Mouse (Mus musculus) heart, adult 2 months (tissue): Measurements from ENCODE around the gene Sspo. TPM values are rescaled to one million over a fixed set of nuclear protein-coding genes. Genes with fewer than 3 reads are reported as not detected.

Source experiments
- DNase-seq, 2 experiments: peaks; one replicate each; pipeline ENCODE4 v3.0.0; 2021
- H3K27ac ChIP-seq: fragments of 200-600 bp; 2 replicates; pipeline ENCODE4 v1.8.1; 2022
- H3K27me3 ChIP-seq: fragments of 200-500 bp; 2 replicates; pipeline ENCODE4 v1.6.1; 2012; ENCODE audit warnings: mild to moderate bottlenecking, low read length, inconsistent platforms, mixed read lengths; ENCODE audit not compliant: control insufficient read depth, insufficient read depth
- H3K36me3 ChIP-seq: fragments of 200-500 bp; 2 replicates; pipeline ENCODE4 v1.6.1; 2012; ENCODE audit warnings: low read length, inconsistent platforms; ENCODE audit not compliant: control insufficient read depth, insufficient read depth
- H3K4me1 ChIP-seq: fragments of 200-500 bp; 2 replicates; pipeline ENCODE4 v1.6.1; 2011; ENCODE audit warnings: low read length; ENCODE audit not compliant: control insufficient read depth, insufficient read depth
- H3K4me3 ChIP-seq: fragments of 200-600 bp; 2 replicates; pipeline ENCODE4 v1.8.1; 2022
- H3K79me2 ChIP-seq: fragments of 200-500 bp; replicated peaks from 2 replicates; pipeline ENCODE4 v1.6.1; 2012; ENCODE audit warnings: mild to moderate bottlenecking, inconsistent platforms, low read length, moderate library complexity, mixed read lengths; ENCODE audit not compliant: control insufficient read depth, insufficient read depth
- H3K9ac ChIP-seq: fragments of 200-500 bp; 2 replicates; pipeline ENCODE4 v1.6.1; 2012; ENCODE audit warnings: low read depth, mild to moderate bottlenecking, control low read depth, inconsistent platforms, low read length, mixed read lengths
- CTCF ChIP-seq: fragments of 200-600 bp; IDR thresholded peaks from 2 replicates; pipeline ENCODE4 v1.8.1; 2022; ENCODE audit warnings: antibody characterized with exemption, mild to moderate bottlenecking, moderate library complexity
- EP300 ChIP-seq: fragments of 200-500 bp; IDR thresholded peaks from 2 replicates; pipeline ENCODE4 v1.6.1; 2011; ENCODE audit warnings: low read depth, low read length, control low read depth; ENCODE audit not compliant: insufficient read depth
- POLR2A ChIP-seq: fragments of 200-500 bp; IDR thresholded peaks from 2 replicates; pipeline ENCODE4 v1.6.1; 2011; ENCODE audit warnings: mild to moderate bottlenecking, low read depth, low read length, control low read depth; ENCODE audit not compliant: insufficient read depth
- WGBS: fragments of 180-500 bp; shearing (Covaris S2); methylation state at CpG from one replicate; pipeline ENCODE4 v1.1.7; 2018; 5-methylcytosine and 5-hydroxymethylcytosine counted together
- intact Hi-C: fragments of 180-260 bp; cut with DNase I; formaldehyde crosslinking; loops from one replicate; pipeline ENCODE4 v1.15.1; 2025
- polyA plus RNA-seq: library from polyadenylated mRNA; depleted of rRNA; stranded (reverse); fragments of >200 nt; gene quantifications from 2 replicates; pipeline ENCODE4 v1.2.3, GENCODE M21; 2012
- total RNA-seq, 2 experiments: library from RNA; stranded (reverse); gene quantifications; 2 replicates each; pipeline ENCODE4 v1.2.3; 2021

Gene Sspo
- total and polyA plus RNA-seq, 3 experiments, result 0.18 to 1.7 (median 0.47) TPM

DNA sequence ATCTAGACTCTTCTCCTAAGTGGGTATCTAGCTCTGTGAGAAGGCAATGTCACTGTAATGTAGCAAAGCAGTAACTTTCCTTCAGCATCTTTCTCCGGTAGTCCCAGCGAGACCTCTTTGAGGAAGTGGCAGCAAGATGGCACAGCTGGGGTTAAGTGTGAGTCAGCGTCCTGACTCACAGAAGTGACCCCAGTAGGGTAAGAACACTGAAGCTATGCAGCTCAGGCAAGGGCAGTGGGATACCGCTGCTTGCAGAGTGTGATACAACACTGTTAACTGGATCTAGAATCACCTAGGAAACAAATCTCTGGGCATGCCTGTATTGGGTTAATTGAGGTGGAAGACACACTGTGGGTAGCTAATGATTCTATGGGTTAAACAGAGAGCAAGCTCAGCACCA, 88.1 kb downstream of the Sspo start:
- H3K4me1 ChIP-seq, result peaks cover 1% of the 10 kb centered on the region
- no peaks in the 10 kb centered on the region for H3K36me3 ChIP-seq
- no peak overlapping the region for H3K4me3 ChIP-seq
- intact Hi-C loops, result loop anchor here (5.0 kb wide), 2 partner anchors 236 to 359 kb away; partner anchors contain the start of gene Gimap3
- no peaks in the 10 kb centered on the region for H3K79me2 ChIP-seq
- WGBS, result 67% methylated on average over 4 of the region's 4 CpGs
- no peak for TF ChIP-seq EP300
- no peak for TF ChIP-seq CTCF
- TF ChIP-seq POLR2A, result no peak
- no peak overlapping the region for H3K27ac ChIP-seq
- H3K9ac ChIP-seq, result no peak overlapping the region
- no peak for DNase-seq
- H3K27me3 ChIP-seq, result no peaks in the 10 kb centered on the region

GRCm38 (mm10) chr6:48537105-48537954, 89.3 kb downstream of the Sspo start, which contains the start of gene Atp6v0e2:
Atp6v0e2 (plus strand) TSS chr6:48537615.
- 11% methylated on average over 38 of the region's 38 CpGs for WGBS
- TF ChIP-seq POLR2A (peak; percentile 32; the same call in 1 of the 2 replicates), CTCF (no peak; the same call in 1 of the 2 replicates), EP300 (no peak)
- DNase-seq, result peak; percentile 84 to 87
- Histone ChIP-seq H3K79me2 (no peaks in the 10 kb centered on the region), H3K36me3 (no peaks in the 10 kb centered on the region), H3K4me3 (peak within 1 kb of the TSS; percentile 55), H3K4me1 (peaks cover 1% of the 10 kb centered on the region), H3K27me3 (no peaks in the 10 kb centered on the region), H3K27ac (peak within 1 kb of the TSS; percentile 69), H3K9ac (peak within 1 kb of the TSS; percentile 65)
- intact Hi-C loops, result loop anchor here (5.0 kb wide), 2 partner anchors 235 to 360 kb away; partner anchors contain the start of gene Gimap3

- Histone ChIP-seq H3K9ac (no peak overlapping the region), H3K4me1 (peaks cover 1% of the 10 kb centered on the region), H3K79me2 (no peaks in the 10 kb centered on the region), H3K4me3 (no peak overlapping the region), H3K27ac (no peak overlapping the region), H3K27me3 (no peaks in the 10 kb centered on the region), H3K36me3 (no peaks in the 10 kb centered on the region)
- DNase-seq, result peak; percentile 61 to 64
- peak; percentile 84 for TF ChIP-seq CTCF
- no peak for TF ChIP-seq EP300
- intact Hi-C loops, result loop anchor here (5.0 kb wide), 2 partner anchors 233 to 362 kb away; partner anchors contain the start of gene Gimap3
- 80% methylated on average over 5 of the region's 5 CpGs for WGBS
Observed at GRCm38 (mm10) chr6:48538841-48539737, 91.1 kb downstream of the Sspo start.

DNA sequence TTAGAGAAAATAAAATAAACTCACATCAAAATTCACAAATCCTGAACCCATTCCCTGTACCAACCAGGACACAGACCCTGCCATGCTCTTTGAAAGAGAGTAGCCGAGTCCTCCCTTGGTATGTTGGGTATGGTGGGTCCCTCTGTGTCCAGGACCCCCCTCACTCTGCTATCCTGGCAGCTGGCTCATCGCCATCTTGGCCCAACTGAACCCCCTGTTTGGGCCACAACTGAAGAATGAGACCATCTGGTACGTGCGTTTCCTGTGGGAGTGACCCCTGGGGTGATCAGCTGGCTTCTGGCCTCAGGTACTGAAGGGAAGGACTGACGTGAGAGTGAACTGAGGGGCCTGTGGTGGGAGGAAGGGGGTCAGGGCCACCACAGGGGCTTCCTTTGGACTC, 91.8 kb downstream of the Sspo start:
- WGBS, result 69% methylated on average over 5 of the region's 5 CpGs
- Histone ChIP-seq H3K27ac (no peak overlapping the region), H3K4me1 (peaks cover 1% of the 10 kb centered on the region), H3K36me3 (no peaks in the 10 kb centered on the region), H3K9ac (no peak overlapping the region), H3K79me2 (no peaks in the 10 kb centered on the region), H3K4me3 (no peak overlapping the region), H3K27me3 (no peaks in the 10 kb centered on the region)
- peak in 1 of 2 experiments; percentile 17 for DNase-seq
- no peak for TF ChIP-seq POLR2A
- TF ChIP-seq EP300, result no peak
- no peak for TF ChIP-seq CTCF
- intact Hi-C loops, result loop anchor here (2.0 to 5.0 kb wide), 4 partner anchors 42 to 363 kb away; partner anchors contain the start of gene Gimap3

DNA sequence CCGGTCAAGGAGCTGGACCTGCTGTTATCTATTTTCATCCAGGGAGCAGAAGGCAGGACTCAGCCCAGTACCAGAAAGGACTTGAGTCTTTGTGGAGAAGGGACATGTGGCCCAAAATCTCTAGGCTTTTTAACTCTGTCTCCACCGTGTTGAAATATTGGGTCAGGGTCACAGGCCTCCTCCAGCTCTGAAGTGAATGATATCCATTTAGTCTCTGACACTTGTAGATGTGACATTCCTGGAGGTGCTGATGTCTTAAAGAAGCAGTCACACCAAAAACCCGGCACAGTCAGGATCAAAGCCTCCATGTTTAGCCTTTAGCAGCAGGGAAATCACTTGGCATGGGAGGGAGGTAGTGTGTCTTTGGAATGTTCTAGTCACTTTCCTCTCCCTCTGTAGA, 92.7 kb downstream of the Sspo start:
- 60% methylated on average over 3 of the region's 3 CpGs for WGBS
- intact Hi-C loops, result loop anchor here (2.0 to 5.0 kb wide), 2 partner anchors 42 to 102 kb away; no protein-coding TSS in a partner anchor
- TF ChIP-seq CTCF (no peak), EP300 (no peak), POLR2A (no peak)
- Histone ChIP-seq H3K79me2 (no peaks in the 10 kb centered on the region), H3K36me3 (no peaks in the 10 kb centered on the region), H3K4me1 (peaks cover 1% of the 10 kb centered on the region), H3K9ac (no peak overlapping the region), H3K27ac (no peak overlapping the region), H3K27me3 (no peaks in the 10 kb centered on the region), H3K4me3 (no peak overlapping the region)
- DNase-seq, result no peak
